Mouse (Mus musculus): ENCODE measurements around the gene Rgs12. TPM values are rescaled to one million over a fixed set of nuclear protein-coding genes. Genes with fewer than 3 reads are reported as not detected.
A peak's percentile ranks its signal among the peaks of the same experiment; 100 is the strongest.

The Rgs12 gene
- polyA plus RNA-seq, 1 experiment from 2014 or later, result 34.4 TPM

DNA sequence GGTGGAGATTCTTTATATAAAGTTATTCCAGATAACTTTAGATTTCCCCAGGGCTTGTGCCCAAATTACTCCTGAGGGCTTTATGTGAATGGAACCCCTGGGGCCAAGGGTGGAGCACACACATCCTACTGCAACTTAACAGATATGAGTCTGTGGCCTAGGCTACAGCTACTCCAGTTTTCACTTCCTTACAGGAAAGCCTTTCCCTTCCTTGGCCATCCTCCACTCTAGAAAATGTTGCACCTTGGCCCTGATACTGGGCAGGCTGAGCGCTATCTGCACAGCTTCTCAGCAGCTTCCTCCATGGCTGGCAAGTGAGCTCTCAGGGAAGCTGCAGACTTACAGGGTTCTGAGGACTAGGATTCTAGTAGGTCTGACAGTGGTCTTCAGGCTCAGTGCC is 80.1 kb downstream of the Rgs12 start:
- H3K4me2 ChIP-seq (ENCODE audit: low read depth, low read length), result no peak overlapping the region
- no peak overlapping the region for H3K9ac ChIP-seq (ENCODE audit: low read length)
- no peaks in the 10 kb centered on the region for H3K27me3 ChIP-seq (ENCODE audit: control insufficient read depth, insufficient read depth, low read length)
- ATAC-seq (ENCODE audit: insufficient read depth, low FRiP score), result no peak
- H3K4me3 ChIP-seq (replicated peaks; ENCODE audit: low read length), result no peak overlapping the region
- H3K9me3 ChIP-seq (replicated peaks; ENCODE audit: control insufficient read depth, low read length), result no peaks in the 10 kb centered on the region
- H3K4me1 ChIP-seq (ENCODE audit: control insufficient read depth, insufficient read depth, low read length), result no peaks in the 10 kb centered on the region
- H3K27ac ChIP-seq (ENCODE audit: low read length), result no peak overlapping the region
- 93% methylated on average over 1 of the region's 1 CpGs for WGBS
- peaks cover 17% of the 10 kb centered on the region for H3K36me3 ChIP-seq (ENCODE audit: control insufficient read depth, insufficient read depth, low read length)

DNA sequence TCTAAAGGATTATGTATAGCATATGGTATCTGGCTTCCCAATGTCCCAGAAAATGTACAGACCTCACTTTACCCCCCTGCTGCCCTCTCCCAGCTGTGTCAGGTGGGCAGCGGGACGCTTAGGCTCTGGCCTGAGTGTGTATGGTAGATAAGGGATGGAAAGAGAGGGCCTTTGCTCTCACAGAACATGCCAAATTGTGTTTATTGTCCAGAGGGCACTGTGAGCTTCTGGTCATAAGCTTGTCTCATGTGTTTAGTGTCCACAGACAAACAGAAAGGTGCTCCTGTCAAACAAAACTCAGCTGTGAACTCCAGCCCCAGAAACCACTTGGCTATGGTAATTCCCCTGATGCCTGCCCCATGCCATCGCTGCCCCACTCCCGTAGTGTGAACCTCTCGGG is 80.5 kb downstream of the Rgs12 start:
- Histone ChIP-seq H3K27ac (ENCODE audit: low read length) (no peak overlapping the region), H3K9ac (ENCODE audit: low read length) (no peak overlapping the region), H3K4me1 (ENCODE audit: control insufficient read depth, insufficient read depth, low read length) (no peaks in the 10 kb centered on the region), H3K27me3 (ENCODE audit: control insufficient read depth, insufficient read depth, low read length) (no peaks in the 10 kb centered on the region), H3K9me3 (replicated peaks; ENCODE audit: control insufficient read depth, low read length) (no peaks in the 10 kb centered on the region), H3K36me3 (ENCODE audit: control insufficient read depth, insufficient read depth, low read length) (peaks cover 17% of the 10 kb centered on the region), H3K4me3 (replicated peaks; ENCODE audit: low read length) (no peak overlapping the region), H3K4me2 (ENCODE audit: low read depth, low read length) (no peak overlapping the region)
- ATAC-seq (ENCODE audit: insufficient read depth, low FRiP score), result no peak
- WGBS, result 93% methylated on average over 5 of the region's 5 CpGs

DNA sequence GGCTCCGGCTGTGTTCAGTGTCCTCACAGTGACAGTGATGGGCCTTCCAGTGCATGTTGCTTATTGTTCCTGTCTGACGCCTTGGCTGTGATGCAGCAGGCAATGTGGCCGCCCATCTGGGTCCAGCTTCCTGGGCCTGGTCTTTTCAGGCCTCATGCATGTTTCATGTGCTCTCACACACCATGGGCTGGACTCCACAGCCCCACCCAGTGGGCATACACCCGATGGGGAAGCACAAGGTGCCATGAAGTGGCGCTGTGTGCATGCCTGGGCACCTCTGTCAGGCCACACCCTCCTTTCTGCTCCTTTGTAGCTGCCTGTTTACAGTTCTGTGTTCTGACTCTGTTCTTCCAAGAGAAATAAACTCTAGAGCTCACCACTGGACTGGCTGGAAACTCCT is 83.8 kb downstream of the Rgs12 start:
- H3K4me1 ChIP-seq (ENCODE audit: control insufficient read depth, insufficient read depth, low read length), result no peaks in the 10 kb centered on the region
- H3K4me2 ChIP-seq (ENCODE audit: low read depth, low read length), result no peak overlapping the region
- ATAC-seq (ENCODE audit: insufficient read depth, low FRiP score), result peak; percentile 45; the same call in 1 of the 2 replicates
- no peak overlapping the region for H3K4me3 ChIP-seq (replicated peaks; ENCODE audit: low read length)
- no peaks in the 10 kb centered on the region for H3K27me3 ChIP-seq (ENCODE audit: control insufficient read depth, insufficient read depth, low read length)
- H3K36me3 ChIP-seq (ENCODE audit: control insufficient read depth, insufficient read depth, low read length), result peaks cover 14% of the 10 kb centered on the region; the same call in 1 of the 2 replicates
- no peak overlapping the region for H3K9ac ChIP-seq (ENCODE audit: low read length)
- H3K27ac ChIP-seq (ENCODE audit: low read length), result peak overlapping the region; percentile 75
- no peaks in the 10 kb centered on the region for H3K9me3 ChIP-seq (replicated peaks; ENCODE audit: control insufficient read depth, low read length)
- 73% methylated on average over 5 of the region's 5 CpGs for WGBS

DNA sequence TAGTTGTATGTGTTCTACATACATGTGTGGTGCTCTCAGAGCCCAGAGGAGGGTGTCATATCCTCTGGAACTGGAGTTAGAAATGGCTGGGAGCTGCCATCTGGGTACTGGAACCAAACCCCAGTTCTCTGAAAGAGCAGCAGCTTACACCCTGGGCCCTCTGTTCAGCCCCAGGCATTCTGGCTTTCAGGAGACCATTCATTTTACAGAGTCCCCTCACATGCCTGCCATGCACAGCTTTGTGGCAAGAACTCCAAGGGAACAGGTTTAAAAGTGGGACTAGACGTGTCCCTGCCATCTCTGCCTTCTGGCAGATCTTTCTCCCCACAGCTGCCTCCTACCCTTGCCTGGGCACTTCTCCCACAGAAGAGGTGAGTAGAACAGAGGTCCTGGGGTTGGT is 84.4 kb downstream of the Rgs12 start:
- H3K9ac ChIP-seq (ENCODE audit: low read length), result no peak overlapping the region
- peaks cover 9% of the 10 kb centered on the region; the same call in 1 of the 2 replicates for H3K36me3 ChIP-seq (ENCODE audit: control insufficient read depth, insufficient read depth, low read length)
- H3K4me1 ChIP-seq (ENCODE audit: control insufficient read depth, insufficient read depth, low read length), result 0 out of 2 replicates have a peak, but pooled peaks cover 3% of the 10 kb centered on the region
- H3K4me3 ChIP-seq (replicated peaks; ENCODE audit: low read length), result no peak overlapping the region
- H3K4me2 ChIP-seq (ENCODE audit: low read depth, low read length), result no peak overlapping the region
- 82% methylated on average over 1 of the region's 1 CpGs for WGBS
- H3K27ac ChIP-seq (ENCODE audit: low read length), result peak overlapping the region; percentile 75; the same call in 1 of the 2 replicates
- ATAC-seq (ENCODE audit: insufficient read depth, low FRiP score), result no peak
- H3K27me3 ChIP-seq (ENCODE audit: control insufficient read depth, insufficient read depth, low read length), result no peaks in the 10 kb centered on the region
- H3K9me3 ChIP-seq (replicated peaks; ENCODE audit: control insufficient read depth, low read length), result no peaks in the 10 kb centered on the region

DNA sequence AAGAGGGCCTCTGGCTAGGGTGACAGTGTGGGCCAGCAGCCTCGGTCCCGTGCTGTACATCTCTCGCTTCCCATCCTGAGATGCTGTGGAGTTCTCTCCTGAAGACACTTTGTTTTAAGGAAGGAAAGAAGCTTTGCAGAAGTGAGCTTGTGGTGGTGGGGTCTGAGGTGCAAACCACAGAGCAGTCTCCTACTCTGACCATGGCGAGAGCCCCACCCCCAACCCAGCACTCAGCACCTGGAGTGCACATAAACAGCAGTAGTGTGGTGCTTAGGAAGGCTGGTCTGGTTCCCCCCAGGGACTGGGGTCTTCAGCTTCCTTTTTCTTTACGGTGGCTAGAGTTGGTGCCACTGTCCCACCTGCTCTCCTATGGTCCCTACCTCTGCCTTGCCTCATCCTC is 85.9 kb downstream of the Rgs12 start:
- H3K4me3 ChIP-seq (replicated peaks; ENCODE audit: low read length), result no peak overlapping the region
- H3K4me1 ChIP-seq (ENCODE audit: control insufficient read depth, insufficient read depth, low read length), result 0 out of 2 replicates have a peak, but pooled peaks cover 3% of the 10 kb centered on the region
- no peak overlapping the region for H3K9ac ChIP-seq (ENCODE audit: low read length)
- no peaks in the 10 kb centered on the region for H3K9me3 ChIP-seq (replicated peaks; ENCODE audit: control insufficient read depth, low read length)
- ATAC-seq (ENCODE audit: insufficient read depth, low FRiP score), result no peak
- no peak overlapping the region for H3K27ac ChIP-seq (ENCODE audit: low read length)
- WGBS, result 75% methylated on average over 5 of the region's 5 CpGs
- H3K4me2 ChIP-seq (ENCODE audit: low read depth, low read length), result no peak overlapping the region
- no peaks in the 10 kb centered on the region for H3K27me3 ChIP-seq (ENCODE audit: control insufficient read depth, insufficient read depth, low read length)
- H3K36me3 ChIP-seq (ENCODE audit: control insufficient read depth, insufficient read depth, low read length), result peaks cover 5% of the 10 kb centered on the region; the same call in 1 of the 2 replicates

DNA sequence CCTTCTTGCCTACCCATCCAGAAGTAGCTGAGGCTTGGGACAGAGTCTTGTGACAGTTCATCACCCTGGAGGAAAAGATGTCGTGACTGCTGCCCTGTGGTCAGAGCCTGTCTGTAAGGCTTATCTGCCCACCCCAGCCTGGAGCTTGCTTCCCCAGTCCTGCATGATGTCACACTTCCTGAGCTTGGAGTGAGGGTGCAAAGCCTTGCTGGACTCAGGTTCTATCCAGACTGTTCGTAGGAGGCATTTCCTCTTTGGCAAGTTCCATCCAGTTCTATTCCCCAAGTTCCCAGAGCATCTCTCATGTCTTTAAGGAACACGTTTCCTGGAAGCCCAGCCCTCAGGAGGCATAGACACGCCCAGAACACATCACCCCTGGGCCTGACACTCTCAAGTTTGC is 86.5 kb downstream of the Rgs12 start:
- H3K4me1 ChIP-seq (ENCODE audit: control insufficient read depth, insufficient read depth, low read length), result 0 out of 2 replicates have a peak, but pooled peaks cover 3% of the 10 kb centered on the region
- H3K9ac ChIP-seq (ENCODE audit: low read length), result no peak overlapping the region
- H3K4me3 ChIP-seq (replicated peaks; ENCODE audit: low read length), result no peak overlapping the region
- H3K4me2 ChIP-seq (ENCODE audit: low read depth, low read length), result no peak overlapping the region
- peaks cover 5% of the 10 kb centered on the region; the same call in 1 of the 2 replicates for H3K36me3 ChIP-seq (ENCODE audit: control insufficient read depth, insufficient read depth, low read length)
- no peak overlapping the region for H3K27ac ChIP-seq (ENCODE audit: low read length)
- H3K9me3 ChIP-seq (replicated peaks; ENCODE audit: control insufficient read depth, low read length), result no peaks in the 10 kb centered on the region
- 72% methylated on average over 4 of the region's 4 CpGs for WGBS
- ATAC-seq (ENCODE audit: insufficient read depth, low FRiP score), result no peak
- no peaks in the 10 kb centered on the region for H3K27me3 ChIP-seq (ENCODE audit: control insufficient read depth, insufficient read depth, low read length)

DNA sequence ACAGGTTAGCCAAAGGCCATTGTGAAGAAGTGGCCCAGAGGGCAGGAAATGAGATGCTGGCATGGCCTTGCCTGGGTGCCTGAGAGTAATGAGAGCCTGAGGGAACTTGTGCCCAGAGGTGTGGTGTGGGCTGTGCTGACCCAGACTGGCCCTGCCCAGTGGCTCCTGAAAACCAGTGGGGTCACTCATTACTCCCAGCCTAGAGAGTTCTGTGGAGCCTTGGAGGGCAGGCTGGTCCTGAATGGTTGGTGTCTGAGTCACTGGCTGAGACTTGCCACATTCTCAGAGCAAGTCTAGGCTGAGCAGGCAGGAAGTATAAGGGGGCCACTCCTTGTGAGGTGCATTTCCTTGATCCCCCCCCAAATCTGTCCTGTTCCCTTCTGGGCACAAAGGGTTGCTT is 88.2 kb downstream of the Rgs12 start:
- H3K27me3 ChIP-seq (ENCODE audit: control insufficient read depth, insufficient read depth, low read length), result no peaks in the 10 kb centered on the region
- no peak overlapping the region for H3K4me3 ChIP-seq (replicated peaks; ENCODE audit: low read length)
- H3K4me2 ChIP-seq (ENCODE audit: low read depth, low read length), result no peak overlapping the region
- H3K9me3 ChIP-seq (replicated peaks; ENCODE audit: control insufficient read depth, low read length), result no peaks in the 10 kb centered on the region
- peak; percentile 27; the same call in 1 of the 2 replicates for ATAC-seq (ENCODE audit: insufficient read depth, low FRiP score)
- H3K4me1 ChIP-seq (ENCODE audit: control insufficient read depth, insufficient read depth, low read length), result 0 out of 2 replicates have a peak, but pooled peaks cover 3% of the 10 kb centered on the region
- H3K27ac ChIP-seq (ENCODE audit: low read length), result peak overlapping the region; percentile 47
- no peaks in the 10 kb centered on the region for H3K36me3 ChIP-seq (ENCODE audit: control insufficient read depth, insufficient read depth, low read length)
- no peak overlapping the region for H3K9ac ChIP-seq (ENCODE audit: low read length)

DNA sequence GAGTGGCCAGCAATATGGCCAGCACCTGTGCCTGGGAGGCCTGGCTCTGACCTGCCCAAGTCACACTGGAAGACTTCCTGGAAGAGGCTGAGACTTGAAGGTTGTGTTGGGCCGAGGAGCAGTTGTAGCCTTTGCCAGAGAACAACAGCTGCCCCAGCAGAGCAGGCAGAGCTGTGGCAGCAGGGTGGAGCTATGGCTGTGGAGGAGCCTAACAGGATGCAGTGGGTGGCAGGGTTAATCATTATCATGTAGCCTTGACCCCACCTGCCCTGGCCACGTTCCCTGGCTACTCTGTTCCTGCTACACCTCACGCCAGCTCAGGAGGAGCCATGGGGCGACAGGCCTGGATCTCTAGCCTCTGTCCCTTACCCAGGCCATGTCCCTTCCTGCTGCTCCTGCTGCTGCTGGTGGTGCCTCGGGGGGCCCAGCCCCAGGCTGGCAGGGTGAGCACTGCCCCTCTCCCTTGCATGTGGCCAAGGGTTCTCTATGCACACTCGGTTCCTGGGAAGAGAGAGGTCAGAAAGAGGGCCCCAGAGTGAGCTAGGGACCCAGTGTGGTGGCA is 92.1 kb downstream of the Rgs12 start, which contains the start of gene Hgfac:
Gene Hgfac (plus strand): TSS at position 242 of the 562 bp plus-strand sequence.
- 30% methylated on average over 6 of the region's 6 CpGs for WGBS
- no peaks in the 10 kb centered on the region for H3K9me3 ChIP-seq (replicated peaks; ENCODE audit: control insufficient read depth, low read length)
- peaks cover 3% of the 10 kb centered on the region; the same call in 1 of the 2 replicates for H3K4me1 ChIP-seq (ENCODE audit: control insufficient read depth, insufficient read depth, low read length)
- H3K27ac ChIP-seq (ENCODE audit: low read length), result peak within 1 kb of the TSS; percentile 39; the same call in 1 of the 2 replicates
- H3K27me3 ChIP-seq (ENCODE audit: control insufficient read depth, insufficient read depth, low read length), result no peaks in the 10 kb centered on the region
- H3K4me3 ChIP-seq (replicated peaks; ENCODE audit: low read length), result no peak within 1 kb of the TSS
- peak within 1 kb of the TSS; percentile 46; the same call in 1 of the 2 replicates for H3K9ac ChIP-seq (ENCODE audit: low read length)
- no peak within 1 kb of the TSS for H3K4me2 ChIP-seq (ENCODE audit: low read depth, low read length)
- ATAC-seq (ENCODE audit: insufficient read depth, low FRiP score), result peak; percentile 38; the same call in 1 of the 2 replicates
- no peaks in the 10 kb centered on the region for H3K36me3 ChIP-seq (ENCODE audit: control insufficient read depth, insufficient read depth, low read length)

DNA sequence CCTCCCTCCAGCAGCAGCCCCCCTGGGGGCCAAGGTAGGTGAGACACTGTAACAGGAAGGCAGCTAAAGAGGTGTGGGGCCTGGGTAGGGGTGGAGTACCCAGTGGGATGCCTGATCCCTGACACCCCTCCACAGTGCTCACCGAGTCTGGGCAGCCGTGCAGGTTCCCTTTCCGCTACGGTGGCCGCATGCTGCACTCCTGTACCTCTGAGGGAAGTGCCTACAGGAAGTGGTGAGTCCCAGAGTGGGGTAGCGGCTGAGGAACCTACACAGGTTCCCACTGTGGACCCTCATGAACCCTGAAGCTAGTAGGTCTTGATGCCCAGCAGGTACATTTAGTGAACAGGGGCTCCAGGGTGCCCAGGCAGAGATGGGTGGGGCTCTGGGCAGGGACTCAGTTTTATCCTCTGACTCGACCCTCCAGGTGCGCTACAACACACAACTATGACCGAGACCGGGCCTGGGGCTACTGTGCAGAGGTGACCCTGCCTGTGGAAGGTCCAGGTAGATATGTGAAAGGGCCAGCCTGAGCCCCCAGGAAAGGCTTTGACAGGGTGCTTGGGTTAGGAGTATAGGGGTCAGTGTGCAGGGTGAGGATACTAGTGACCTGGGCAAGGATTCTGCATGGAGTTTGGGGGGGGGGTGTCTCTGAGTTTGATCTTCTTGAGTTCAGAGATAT is 93.3 kb downstream of the Rgs12 start:
- H3K9me3 ChIP-seq (replicated peaks; ENCODE audit: control insufficient read depth, low read length), result no peaks in the 10 kb centered on the region
- no peak overlapping the region for H3K9ac ChIP-seq (ENCODE audit: low read length)
- H3K27ac ChIP-seq (ENCODE audit: low read length), result no peak overlapping the region
- ATAC-seq (ENCODE audit: insufficient read depth, low FRiP score), result 0 out of 2 replicates have a peak, but pooled peaks have one; percentile 3
- 59% methylated on average over 10 of the region's 10 CpGs for WGBS
- H3K4me1 ChIP-seq (ENCODE audit: control insufficient read depth, insufficient read depth, low read length), result peaks cover 3% of the 10 kb centered on the region; the same call in 1 of the 2 replicates
- no peak overlapping the region for H3K4me2 ChIP-seq (ENCODE audit: low read depth, low read length)
- no peak overlapping the region for H3K4me3 ChIP-seq (replicated peaks; ENCODE audit: low read length)
- no peaks in the 10 kb centered on the region for H3K27me3 ChIP-seq (ENCODE audit: control insufficient read depth, insufficient read depth, low read length)
- no peaks in the 10 kb centered on the region for H3K36me3 ChIP-seq (ENCODE audit: control insufficient read depth, insufficient read depth, low read length)
